Mouse (Mus musculus) lung, adult 2 months (tissue): ENCODE measurements around the gene Gm5089.

Experiments
- CTCF ChIP-seq: fragments of 200-500 bp; IDR thresholded peaks from 2 replicates; pipeline ENCODE4 v1.5.1; 2011; ENCODE audit warnings: mild to moderate bottlenecking, low read length, control low read depth; ENCODE audit not compliant: insufficient read depth
- POLR2A ChIP-seq: fragments of 200-500 bp; IDR thresholded peaks from 2 replicates; pipeline ENCODE4 v1.6.1; 2011; ENCODE audit warnings: low read depth, mild to moderate bottlenecking, control low read depth, low read length, borderline replicate concordance; ENCODE audit errors: extremely low read depth

GRCm38 (mm10) chr14:122436850-122437249 lies 14.1 kb downstream of the Gm5089 start:
- TF ChIP-seq POLR2A (no peak), CTCF (no peak)
